Mouse (Mus musculus) left cerebral cortex, adult 9 months (tissue): ENCODE measurements around the gene Cdk6.
"Not testable (repeated sequence)": the region's sequence is repeated elsewhere in the genome, so short reads cannot be mapped to it uniquely, and the experiment has no call there.

Source experiments
- DNase-seq, 2 experiments: peaks; one replicate each; pipeline ENCODE4 v3.0.0; 2022; ENCODE audit warnings: low spot score in 2 of 2

The Cdk6 gene

GRCm38 (mm10) chr5:3341111-3341911 is at the start of gene Cdk6:
Gene Cdk6, plus strand, starts transcription at chr5:3341485.
- peak in 1 of 2 experiments; percentile 11 for DNase-seq

DNA sequence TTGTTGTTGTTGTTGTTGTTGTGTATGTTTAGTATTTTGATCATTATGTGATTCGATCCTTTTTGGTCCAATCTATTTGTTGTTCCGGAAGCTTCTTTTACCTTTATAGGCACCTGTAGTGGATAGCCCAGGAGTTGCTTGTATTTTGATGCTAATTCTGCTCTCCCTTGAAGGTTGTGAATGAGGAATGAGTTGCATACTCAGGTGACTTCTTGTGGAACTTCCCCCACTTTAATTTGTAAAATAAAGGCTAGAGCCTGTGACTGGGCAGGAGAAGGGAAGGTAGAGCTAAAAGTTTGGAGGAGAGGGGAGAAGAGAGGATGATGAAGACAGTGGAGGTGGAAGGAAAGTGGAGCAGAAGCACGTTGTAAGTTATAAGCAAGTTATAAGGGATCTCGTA is 47.6 kb upstream of the Cdk6 start:
- no peak for DNase-seq

DNA sequence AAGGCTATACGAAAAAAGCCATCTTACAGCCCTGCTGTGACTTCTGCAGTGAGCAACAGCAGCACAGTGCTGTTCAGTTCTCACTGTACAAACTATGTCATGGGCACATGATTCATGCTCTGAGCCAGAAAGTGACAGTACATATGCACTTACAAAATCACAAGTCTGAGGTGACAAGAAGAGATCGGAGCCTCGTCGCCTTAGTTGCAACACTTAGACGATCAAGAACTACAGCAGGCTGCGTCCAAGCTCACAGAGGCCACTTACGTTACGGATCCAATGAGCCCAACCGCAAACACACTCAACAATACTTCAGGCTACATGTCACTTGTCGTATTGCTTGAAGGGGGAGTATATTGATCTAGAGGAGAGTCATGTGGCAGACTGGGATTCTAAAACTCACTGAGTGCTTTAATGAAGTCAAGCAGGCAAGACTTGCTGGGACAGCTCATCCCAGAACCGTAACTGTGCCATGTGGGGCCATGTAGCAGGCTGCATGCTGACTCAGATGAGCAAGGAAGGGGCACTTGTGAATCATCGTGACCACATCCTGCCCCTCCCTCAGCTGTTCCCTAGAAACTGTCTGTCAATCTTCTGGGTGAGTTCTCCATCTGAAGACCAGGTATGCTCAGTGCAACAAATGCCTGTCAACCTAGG is 40.4 kb upstream of the Cdk6 start:
- no peak for DNase-seq

DNA sequence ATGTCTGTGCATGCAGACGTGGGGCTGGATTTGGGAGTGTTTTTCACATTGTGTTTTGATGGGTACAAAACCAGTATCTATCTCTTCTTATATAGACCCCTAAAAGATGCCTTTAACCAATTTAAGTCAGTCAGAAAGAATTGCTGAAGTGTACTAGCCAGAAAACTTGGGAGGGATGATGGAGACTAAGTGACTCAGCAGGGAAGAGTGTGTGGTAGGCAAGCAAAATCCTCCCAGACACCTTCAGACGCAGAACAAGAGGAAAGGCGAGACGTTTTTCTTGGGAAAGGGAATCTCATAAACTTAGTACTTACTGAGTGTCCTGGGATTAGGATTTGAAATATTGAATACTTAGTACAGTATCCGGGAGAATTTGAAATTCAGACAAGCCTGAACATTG is 39.8 kb upstream of the Cdk6 start:
- DNase-seq: no peak

DNA sequence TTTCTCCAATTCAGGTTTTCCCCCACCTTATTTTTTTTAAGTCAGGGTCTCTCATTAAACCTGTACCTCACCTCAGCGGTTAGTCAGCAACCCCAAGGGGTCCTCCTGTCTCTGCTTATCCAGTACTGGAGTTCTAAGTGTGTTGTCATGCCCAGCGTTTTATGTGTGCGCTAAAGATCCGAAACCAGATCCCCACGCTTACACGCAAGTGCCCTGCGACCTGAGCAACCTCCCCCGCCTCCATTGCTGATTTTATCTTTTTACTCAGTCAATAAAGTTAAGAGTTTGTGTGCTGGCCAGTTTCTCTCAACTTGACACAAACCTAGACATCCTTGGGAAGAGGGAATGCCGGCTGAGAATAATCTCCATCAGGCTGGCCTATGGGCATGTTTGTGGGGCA is 37.4 kb upstream of the Cdk6 start:
- DNase-seq: no peak

DNA sequence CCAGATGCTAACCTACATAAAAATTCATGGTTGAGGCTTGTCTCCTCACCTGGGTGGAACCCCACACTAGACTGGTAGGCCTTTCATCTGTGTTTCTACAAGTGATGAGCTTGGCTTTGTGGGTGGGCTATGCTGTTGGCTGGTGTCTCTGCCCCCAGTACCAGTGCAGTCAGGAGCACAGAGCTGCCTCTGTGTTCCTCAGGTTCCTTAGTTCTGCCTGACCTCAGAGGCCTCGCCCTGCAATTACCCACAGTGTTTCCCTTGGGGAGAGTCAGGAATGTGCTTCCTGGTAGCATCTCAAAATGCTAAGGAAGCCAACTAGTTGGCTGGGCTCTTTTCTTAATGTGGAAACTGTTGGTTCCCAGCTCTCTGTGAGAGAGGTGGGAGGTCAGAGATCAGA is 35.1 kb upstream of the Cdk6 start:
- no peak for DNase-seq

GRCm38 (mm10) chr5:3309122-3309521 is 32.2 kb upstream of the Cdk6 start:
- DNase-seq: no peak

- DNase-seq: no peak
Measured at GRCm38 (mm10) chr5:3309587-3309986, 31.7 kb upstream of the Cdk6 start.

- DNase-seq: not testable (repeated sequence)
Measured at GRCm38 (mm10) chr5:3311156-3311555, 30.1 kb upstream of the Cdk6 start.

DNA sequence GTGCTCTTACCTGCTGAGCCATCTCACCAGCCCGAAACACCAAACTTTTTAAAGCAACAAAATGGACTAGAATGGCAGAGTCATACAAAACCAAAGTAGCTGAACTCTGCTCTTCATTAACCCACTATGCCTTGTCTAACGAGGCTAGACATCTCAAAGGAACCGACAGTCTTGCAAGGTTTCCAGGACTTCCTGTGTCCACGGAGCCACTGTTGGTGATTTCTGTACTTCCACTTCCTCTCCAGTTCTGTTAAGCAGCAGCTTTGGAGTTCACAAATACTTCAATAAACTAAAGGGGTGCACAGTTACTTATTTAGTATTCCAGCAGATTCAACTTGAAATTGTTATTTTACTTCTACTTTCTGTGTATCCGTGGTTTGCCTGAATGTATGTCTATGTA is 23.6 kb upstream of the Cdk6 start:
- DNase-seq: not testable (repeated sequence)

GRCm38 (mm10) chr5:3320225-3320624 is 21.1 kb upstream of the Cdk6 start:
- DNase-seq: no peak

DNA sequence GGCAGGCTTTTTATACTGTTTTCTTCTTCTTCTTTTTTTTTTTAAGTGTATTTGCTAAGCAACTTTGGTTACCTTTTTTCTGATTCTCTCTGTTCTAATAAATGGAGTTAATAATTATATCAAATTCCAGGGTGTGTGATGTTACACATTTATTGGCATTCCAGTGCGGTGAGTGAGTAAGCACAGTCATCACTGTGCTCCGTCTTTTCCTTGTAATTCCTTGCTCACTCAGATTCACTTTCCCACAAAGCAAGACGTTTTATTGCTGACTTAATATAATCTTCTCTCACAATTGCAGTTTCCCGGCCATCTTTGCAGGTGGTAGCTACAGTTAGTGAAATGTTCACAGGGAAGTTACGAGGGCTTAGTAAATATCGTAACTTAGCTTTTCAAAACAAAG is 19.2 kb upstream of the Cdk6 start:
- no peak for DNase-seq

GRCm38 (mm10) chr5:3324116-3324515 is 17.2 kb upstream of the Cdk6 start:
- DNase-seq: no peak

DNA sequence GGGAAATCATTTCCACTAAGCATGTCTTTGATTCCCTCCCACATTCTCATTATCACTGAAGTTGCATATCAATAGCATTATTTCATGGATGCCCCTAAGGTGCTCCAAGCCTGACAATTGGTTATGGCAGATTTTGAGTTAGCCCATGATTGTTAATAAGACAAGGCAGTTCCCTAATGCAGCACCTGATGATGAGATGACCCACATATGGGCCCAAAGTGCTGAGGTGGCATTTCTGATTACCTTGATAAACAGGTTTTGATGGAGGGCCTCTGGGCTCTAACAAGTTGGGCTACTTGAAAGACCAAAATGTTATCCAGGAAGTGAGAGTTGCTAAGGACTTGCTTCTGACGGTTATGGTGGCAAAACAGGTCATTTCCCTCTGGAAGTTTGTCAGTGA is 11.9 kb upstream of the Cdk6 start:
- DNase-seq: no peak

DNA sequence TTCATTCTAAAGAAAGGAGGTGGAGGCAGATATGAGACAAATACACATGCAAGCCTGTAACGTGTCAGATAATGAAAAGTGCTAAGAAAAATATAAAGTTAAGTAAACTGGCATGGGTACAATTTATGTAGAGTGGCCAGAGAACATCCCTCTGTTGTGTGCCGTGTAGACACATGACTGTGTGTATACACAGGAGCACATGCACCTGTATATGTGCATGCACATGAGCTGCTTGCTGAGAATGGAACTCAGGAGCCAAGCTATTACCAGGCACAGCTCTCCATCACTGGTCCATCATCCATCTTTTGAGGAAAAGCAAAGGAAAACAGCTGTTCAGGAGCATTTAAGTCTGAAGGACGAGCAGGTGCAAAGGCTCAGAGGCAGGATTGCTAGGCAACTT is 10.4 kb upstream of the Cdk6 start:
- no peak for DNase-seq

GRCm38 (mm10) chr5:3333019-3333418 is 8.3 kb upstream of the Cdk6 start:
- not testable (repeated sequence) for DNase-seq

DNA sequence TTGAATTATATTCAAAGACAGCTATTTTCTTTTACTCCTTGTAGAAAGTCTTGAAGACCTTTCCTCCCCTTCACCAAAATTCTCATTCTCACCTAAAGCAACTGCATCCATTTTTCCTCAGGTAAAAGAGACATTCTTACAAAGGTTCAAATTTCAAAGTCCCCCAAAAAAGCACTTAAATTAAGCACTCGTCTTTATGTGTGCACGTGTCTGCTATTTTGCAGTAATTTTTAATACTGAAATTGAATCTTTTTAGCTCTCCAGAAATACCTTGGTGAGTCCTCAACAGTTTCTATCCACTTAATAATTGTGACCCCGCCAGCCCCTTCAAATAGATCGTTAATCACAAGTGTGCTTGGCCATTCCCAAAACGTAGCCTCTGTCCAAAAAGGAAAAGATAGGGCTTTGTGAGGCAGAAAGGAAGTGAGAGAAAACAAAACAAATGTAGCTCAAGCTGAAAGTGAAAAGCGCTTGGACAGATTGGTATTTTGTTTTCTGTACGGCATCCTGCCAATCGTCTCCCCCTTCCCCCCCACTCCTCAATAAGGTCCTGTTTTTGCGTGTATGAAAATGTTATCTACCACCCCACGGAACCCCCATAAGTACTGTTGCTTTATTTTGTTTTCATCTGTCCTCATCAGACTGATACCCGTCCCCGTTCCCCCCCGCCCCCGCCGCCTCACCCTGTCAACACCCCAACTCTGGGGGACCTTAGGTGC is 786 bp upstream of the Cdk6 start:
- DNase-seq: not testable (repeated sequence)

DNA sequence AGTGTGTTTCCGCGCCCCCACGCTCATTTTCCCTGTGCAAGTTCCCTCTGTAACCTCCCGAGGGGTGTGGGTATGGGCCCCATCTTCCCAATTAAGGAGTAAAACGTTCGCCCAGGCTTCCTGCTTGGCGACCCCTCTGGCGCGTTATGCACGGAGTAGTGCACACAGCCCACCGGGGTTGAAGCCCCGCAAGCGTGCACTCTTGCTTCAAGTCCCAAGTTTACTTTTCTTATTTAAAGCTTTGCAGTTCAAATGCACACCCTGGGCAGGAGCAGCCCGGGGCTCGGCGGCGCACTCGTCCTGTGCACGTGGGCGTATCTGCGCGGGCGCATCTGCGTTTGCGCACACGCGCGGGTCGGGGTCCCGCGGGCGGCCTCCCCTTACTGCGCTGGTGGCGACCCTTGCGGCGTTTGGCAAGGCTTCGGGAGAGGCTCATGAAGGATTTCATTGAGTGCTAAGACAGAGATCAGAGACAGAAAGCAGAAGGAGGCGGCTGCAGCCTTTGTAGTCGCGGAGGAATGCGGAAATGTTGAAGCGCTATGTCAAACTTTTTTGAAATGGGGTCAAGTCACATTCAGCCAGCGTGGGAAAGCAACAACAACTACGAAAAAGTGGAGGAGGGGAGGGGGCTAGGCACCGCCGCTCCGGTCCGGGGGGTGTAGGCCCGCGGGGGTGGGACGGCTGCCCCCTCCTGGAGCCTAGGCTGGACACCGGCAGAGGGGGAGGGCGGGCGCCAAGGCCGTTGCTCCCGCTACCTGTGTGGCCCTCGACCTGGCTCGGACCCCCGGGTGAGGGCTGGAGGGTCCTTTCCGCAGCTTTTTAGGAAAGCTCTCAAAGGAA is 866 bp downstream of the Cdk6 start:
- DNase-seq: no peak

DNA sequence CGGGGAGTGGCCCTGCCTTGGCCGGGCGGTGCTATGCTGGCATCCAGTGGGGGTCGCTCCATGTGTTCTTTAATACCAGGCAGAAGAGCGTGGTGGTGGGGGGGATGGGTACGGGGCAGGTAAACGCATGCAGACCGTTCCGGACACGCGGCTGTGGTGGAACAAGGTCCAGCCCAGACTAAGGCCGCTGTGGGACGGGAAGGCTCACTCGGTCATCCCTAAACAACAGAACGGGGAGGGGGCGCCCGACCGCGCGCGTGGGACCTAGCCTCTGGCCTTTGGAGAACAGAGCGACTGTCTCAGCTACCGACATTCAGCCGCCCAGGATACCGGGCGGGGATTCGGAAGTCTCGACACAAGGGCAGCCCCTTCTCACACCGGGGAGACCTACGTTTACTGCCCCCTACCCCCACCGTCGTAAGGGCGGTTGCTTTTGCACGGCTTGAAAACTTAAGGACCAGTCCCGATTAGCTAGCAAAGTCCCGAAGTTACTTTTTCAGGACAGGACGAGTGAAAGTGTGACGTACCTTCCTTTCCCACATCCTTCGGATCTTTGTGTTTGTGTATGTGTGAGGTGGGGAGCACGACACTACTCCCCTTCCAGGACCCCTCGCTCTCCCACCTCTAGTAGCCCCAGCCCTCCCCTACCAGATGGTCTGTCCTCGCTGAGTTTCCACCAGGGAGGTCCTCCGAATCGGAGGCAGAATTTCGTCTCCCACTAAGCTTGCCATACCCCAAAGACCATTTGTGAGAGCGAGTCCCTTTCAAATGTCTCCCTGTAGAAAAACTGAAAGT is 1.7 kb downstream of the Cdk6 start:
- peak in 1 of 2 experiments; percentile 8 for DNase-seq

- DNase-seq: peak in 1 of 2 experiments; percentile 31
Measured at GRCm38 (mm10) chr5:3343566-3344080, 2.3 kb downstream of the Cdk6 start.
